In genomic region chr16:45158136-45158521, GRCm38 (mm10) we compare ENCODE assay signal across 8 mouse cellular contexts. TPM values are rescaled to one million over a fixed set of nuclear protein-coding genes. Genes with fewer than 3 reads are reported as not detected.
DNase-seq lines count a peak whose midpoint lies in the region; ATAC-seq lines count a peak whose summit lies in the region.

No protein-coding gene starts in this region.

- H3K4me1 ChIP-seq in hindbrain, embryonic 15.5 days (replicated peaks), result peaks cover 29% of the 10 kb centered on the region

- WGBS in hindbrain, embryonic 15.5 days, result 2% methylated on average over 20 of the region's 20 CpGs

- no peaks in the 10 kb centered on the region for H3K9me3 ChIP-seq in hindbrain, embryonic 15.5 days

- peak overlapping the region; percentile 85 for H3K9ac ChIP-seq in hindbrain, embryonic 15.5 days

- H3K4me2 ChIP-seq in hindbrain, embryonic 15.5 days, result peak overlapping the region; percentile 66

- H3K36me3 ChIP-seq in hindbrain, embryonic 15.5 days, result peaks cover 4% of the 10 kb centered on the region; the same call in 1 of the 2 replicates

- peak overlapping the region; percentile 66 for H3K4me3 ChIP-seq in hindbrain, embryonic 15.5 days

- H3K27ac ChIP-seq in hindbrain, embryonic 15.5 days (replicated peaks), result peak overlapping the region; percentile 92

- H3K27me3 ChIP-seq in hindbrain, embryonic 15.5 days, result no peaks in the 10 kb centered on the region

- peak; percentile 83 for ATAC-seq in hindbrain, embryonic 15.5 days (ENCODE audit: low FRiP score, low read depth)

- DNase-seq in adrenal gland, adult 2 months, result peak; percentile 84
- DNase-seq in cerebellum, postnatal 4 days (ENCODE audit: low spot score in 2 of 2), result peak; percentile 38 to 64
- DNase-seq in frontal cortex, postnatal 36 days (ENCODE audit: low spot score in 2 of 2), result peak; percentile 65 to 70
- DNase-seq in left cerebral cortex, adult 11 months (ENCODE audit: low spot score), result peak; percentile 41
- peak; percentile 88 for DNase-seq in lung, postnatal 36 days
- DNase-seq in right cerebral cortex, postnatal 10 days (ENCODE audit: low spot score in 2 of 2), result peak; percentile 79 to 82
- no peak for DNase-seq in natural killer cell, adult 2 months (ENCODE audit: low spot score in 2 of 2)

RNA-seq across cellular contexts. Expression of gene Slc35a5, which starts 0.4 kb away (rescaled TPM):
- total RNA-seq in adrenal gland, adult 2 months (2021), result 10 to 100 TPM; 29.4 to 35.2 TPM
- polyA plus RNA-seq in adrenal gland, adult 2 months (2012; rRNA removed), result 4.7 and 5.7 TPM in 2 replicates
- polyA plus RNA-seq in hindbrain, embryonic 15.5 days (2015; fragmentation: Nextera tagmentation; extraction: Ambion mirVana), result 28.7 and 33.3 TPM in 2 replicates

RNA-seq across cellular contexts. Expression of gene Atg3, which starts 0.5 kb away (rescaled TPM):
- total RNA-seq in adrenal gland, adult 2 months (2021), result 10 to 100 TPM; 52.5 to 62.2 TPM
- polyA plus RNA-seq in adrenal gland, adult 2 months (2012; rRNA removed), result 44.0 and 55.5 TPM in 2 replicates
- 55.5 and 58.0 TPM in 2 replicates for polyA plus RNA-seq in hindbrain, embryonic 15.5 days (2015; fragmentation: Nextera tagmentation; extraction: Ambion mirVana)

Comparison
In these comparisons a context has a peak if more than half of its experiments do, and no peak if none do; other contexts are left out.
1. DNase-seq: peak in adrenal gland, adult 2 months (single experiment), cerebellum, postnatal 4 days (2 of 2), frontal cortex, postnatal 36 days (2 of 2), left cerebral cortex, adult 11 months (single experiment), lung, postnatal 36 days (single experiment) and right cerebral cortex, postnatal 10 days (2 of 2); none in natural killer cell, adult 2 months (0 of 2).